Mouse (Mus musculus) cortical plate, adult 2 months (tissue): ENCODE results near the gene Phf14. TPM values are rescaled to one million over a fixed set of nuclear protein-coding genes. Genes with fewer than 3 reads are reported as not detected.
"Not testable (repeated sequence)": the region's sequence is repeated elsewhere in the genome, so short reads cannot be mapped to it uniquely, and the experiment has no call there.

Experiments
- H3K27ac ChIP-seq: fragments of 200-500 bp; 2 replicates; pipeline ENCODE4 v1.5.1; 2012; ENCODE audit warnings: low read length, control low read depth, inconsistent platforms; ENCODE audit not compliant: insufficient read depth
- H3K4me1 ChIP-seq: fragments of 200-500 bp; 2 replicates; pipeline ENCODE4 v1.6.1; 2011; ENCODE audit warnings: low read length; ENCODE audit not compliant: control insufficient read depth, insufficient read depth
- H3K4me3 ChIP-seq: fragments of 200-500 bp; 2 replicates; pipeline ENCODE4 v1.5.1; 2011; ENCODE audit warnings: mild to moderate bottlenecking, low read length, control low read depth; ENCODE audit not compliant: insufficient read depth
- CTCF ChIP-seq: fragments of 200-500 bp; IDR thresholded peaks from 2 replicates; pipeline ENCODE4 v1.5.1; 2011; ENCODE audit warnings: mild to moderate bottlenecking, control low read depth, low read length; ENCODE audit not compliant: insufficient read depth; ENCODE audit errors: extremely low read depth
- POLR2A ChIP-seq: fragments of 200-500 bp; IDR thresholded peaks from 2 replicates; pipeline ENCODE4 v1.6.1; 2011; ENCODE audit warnings: mild to moderate bottlenecking, low read length, control low read depth; ENCODE audit not compliant: insufficient read depth; ENCODE audit errors: extremely low read depth
- polyA plus RNA-seq: library from polyadenylated mRNA; depleted of rRNA; stranded (reverse); fragments of >200 nt; gene quantifications from 2 replicates; pipeline ENCODE4 v1.2.3, GENCODE M21; 2012; rRNA removed

Gene Phf14
- polyA plus RNA-seq, 1 experiment, result 47.8 TPM

- Histone ChIP-seq H3K27ac (no peak overlapping the region), H3K4me3 (no peak overlapping the region)
These were observed 210.4 kb downstream of the Phf14 start for GRCm38 (mm10) chr6:12117819-12118570.

DNA sequence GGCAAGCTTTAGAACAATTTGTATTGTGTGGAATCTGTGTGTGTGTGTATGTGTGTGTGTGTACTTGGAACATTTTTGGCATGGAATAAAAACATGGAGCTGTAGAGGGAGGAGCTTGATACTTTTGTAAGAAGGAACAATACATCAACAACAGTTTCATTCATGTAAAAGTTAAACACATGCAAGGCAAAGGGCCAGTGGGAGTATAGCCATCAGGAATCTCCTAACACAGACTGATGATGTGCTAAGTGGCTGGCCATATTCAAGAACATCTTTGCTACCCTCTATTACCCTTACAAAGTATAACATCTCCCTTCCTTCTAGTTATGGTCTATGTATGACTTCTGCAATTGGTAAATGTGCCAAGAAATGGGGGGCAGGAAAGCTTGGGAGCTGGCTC, 215.2 kb downstream of the Phf14 start:
- H3K4me1 ChIP-seq, result no peaks in the 10 kb centered on the region
- H3K4me3 ChIP-seq, result no peak overlapping the region
- no peak for TF ChIP-seq POLR2A
- no peak for TF ChIP-seq CTCF
- no peak overlapping the region for H3K27ac ChIP-seq

More at GRCm38 (mm10) chr6:12117819-12118570, 210.4 kb downstream of the Phf14 start:
- TF ChIP-seq CTCF (no peak), POLR2A (no peak)
- H3K4me1 ChIP-seq, result no peaks in the 10 kb centered on the region

- TF ChIP-seq CTCF, result peak; percentile 79
- no peak for TF ChIP-seq POLR2A
- H3K4me3 ChIP-seq, result no peak overlapping the region
- H3K4me1 ChIP-seq, result no peaks in the 10 kb centered on the region
- H3K27ac ChIP-seq, result no peak overlapping the region
These were observed 217.6 kb downstream of the Phf14 start for GRCm38 (mm10) chr6:12125031-12125803.

DNA sequence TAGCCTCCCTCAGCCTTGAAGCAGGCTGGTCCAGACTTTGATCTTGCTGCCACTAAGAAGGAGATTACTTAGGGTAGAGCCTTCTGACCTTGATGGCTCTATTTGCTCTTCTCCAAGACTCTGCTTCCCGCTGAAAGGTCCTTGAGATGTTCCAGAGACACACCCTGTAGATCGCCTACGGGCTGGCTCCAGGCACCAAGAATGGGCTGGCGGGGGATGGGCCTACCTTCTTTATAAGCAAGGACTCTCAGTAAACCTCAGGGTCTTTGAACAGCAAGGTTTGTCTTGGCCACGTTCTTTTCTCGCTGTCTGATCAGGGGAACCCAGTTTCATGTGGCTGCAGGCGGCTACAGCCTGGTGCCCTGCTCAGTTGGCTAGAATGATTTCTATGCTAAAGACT, 219.0 kb downstream of the Phf14 start:
- H3K27ac ChIP-seq, H3K4me1 ChIP-seq: not testable (repeated sequence)

GRCm38 (mm10) chr6:12127287-12127686, 219.7 kb downstream of the Phf14 start:
- H3K4me3 ChIP-seq, result no peak overlapping the region
- TF ChIP-seq CTCF (no peak), POLR2A (no peak)
- H3K27ac ChIP-seq, result no peak overlapping the region
- H3K4me1 ChIP-seq, result no peaks in the 10 kb centered on the region

More for the DNA sequence above, 219.0 kb downstream of the Phf14 start:
- not testable (repeated sequence) for H3K4me3 ChIP-seq

Other genes with a start within 250 kb of the Phf14 start
- 1,000 and 1,080 TPM in 2 replicates for gene Ndufa4, start 312 bp upstream of the Phf14 start, polyA plus RNA-seq